Mouse (Mus musculus): Measurements from ENCODE around the gene Gm5767. TPM values are rescaled to one million over a fixed set of nuclear protein-coding genes. Genes with fewer than 3 reads are reported as not detected.

Gene Gm5767
- total RNA-seq, 2 experiments from 2014 or later = not detected

DNA sequence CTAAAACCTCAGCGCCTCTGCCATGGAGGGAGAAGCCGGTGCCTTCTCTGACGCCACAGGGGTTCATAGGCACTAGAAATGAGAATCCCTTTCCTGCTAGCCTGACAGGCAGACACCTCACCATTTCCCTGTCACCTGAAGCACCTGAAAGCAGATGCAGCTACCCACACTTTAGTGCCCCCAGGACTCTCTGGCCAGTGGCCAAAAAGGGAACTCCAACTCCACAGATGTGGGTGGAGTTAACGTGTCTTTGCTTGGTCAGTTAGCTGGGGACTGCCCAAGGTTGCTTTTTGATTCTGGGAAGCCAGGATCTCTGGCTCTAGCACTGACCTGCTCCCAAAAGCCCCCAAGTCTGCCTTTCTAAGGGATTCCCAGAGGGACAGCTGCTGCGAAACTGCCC is 11.1 kb upstream of the Gm5767 start:
- DNase-seq (ENCODE audit: low spot score in 2 of 2) = no peak

DNA sequence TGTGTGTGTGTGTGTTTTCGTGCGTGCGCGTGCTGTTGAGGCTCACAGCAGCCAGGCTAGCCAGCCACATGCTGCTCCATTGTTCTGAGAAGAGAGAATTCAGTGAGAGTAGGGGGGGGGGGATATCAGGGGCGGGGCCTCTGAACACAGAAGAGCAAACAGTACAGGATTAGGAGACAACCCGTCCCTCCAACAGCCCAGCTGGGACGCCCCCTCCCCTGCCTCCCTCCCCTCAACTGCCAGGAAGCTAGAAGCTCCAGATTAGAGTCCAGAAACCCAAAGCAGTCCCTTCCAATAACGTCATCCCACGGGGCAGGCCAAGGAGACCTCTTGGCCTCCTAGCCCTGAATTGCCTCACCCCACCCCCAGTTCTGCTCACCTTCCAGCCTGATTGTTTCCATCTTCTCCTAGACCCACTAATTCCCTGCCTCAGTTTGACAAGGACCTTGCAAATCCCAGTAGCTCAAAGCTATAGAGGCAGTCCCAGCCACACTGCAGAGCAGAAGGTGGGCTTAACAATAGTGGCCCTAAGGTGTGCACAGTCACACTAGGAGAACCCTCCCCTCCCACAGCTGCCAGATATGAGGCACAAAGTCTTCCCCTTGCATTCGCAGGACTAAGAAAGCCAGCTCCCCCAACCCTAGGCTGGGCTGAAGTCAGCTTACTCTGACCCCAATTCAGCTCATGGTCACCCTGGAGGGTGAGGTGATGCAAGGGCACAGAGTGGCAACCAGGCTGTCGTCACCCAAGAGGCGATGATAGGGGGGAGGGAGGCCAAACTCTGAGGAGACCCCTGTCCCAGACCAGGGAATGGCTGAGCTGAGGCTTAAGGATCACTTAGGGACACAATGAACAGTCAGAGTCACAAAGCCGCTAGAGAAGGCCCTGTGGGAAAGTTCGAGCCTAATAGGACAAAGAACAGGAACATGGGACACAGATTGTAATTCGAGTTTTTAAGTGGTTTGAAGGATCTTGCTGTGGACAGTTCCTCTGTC is 10.2 kb upstream of the Gm5767 start:
- no peak for DNase-seq (ENCODE audit: low spot score in 2 of 2)

GRCm38 (mm10) chr16:8671551-8672349 is 8.8 kb upstream of the Gm5767 start, which contains the start of gene Carhsp1:
Gene Carhsp1 (minus strand): TSS chr16:8672155.
- DNase-seq (ENCODE audit: low spot score in 2 of 2) = peak; percentile 93 to 94

- DNase-seq (ENCODE audit: low spot score in 2 of 2) = no peak
Measured at GRCm38 (mm10) chr16:8672350-8672687, 8.3 kb upstream of the Gm5767 start.

DNA sequence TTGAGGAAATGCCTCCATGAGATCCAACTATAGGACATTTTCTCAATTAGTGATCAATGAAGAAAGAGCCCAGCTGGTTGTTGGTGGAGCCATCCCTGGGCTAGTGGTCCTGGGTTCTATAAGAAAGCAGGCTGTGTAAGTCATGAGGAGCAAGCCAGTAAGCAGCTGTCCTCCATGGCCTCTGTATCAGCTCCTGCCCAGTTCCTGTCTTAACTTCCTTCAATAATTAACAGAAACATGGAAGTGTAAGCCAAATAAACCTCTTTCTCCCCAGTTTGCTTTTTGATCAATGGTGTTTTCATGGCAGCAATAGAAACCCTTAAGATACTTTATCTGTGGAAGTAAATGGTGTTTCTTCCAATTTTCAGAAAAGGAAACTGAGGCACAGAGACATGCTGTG is 7.8 kb upstream of the Gm5767 start:
- DNase-seq (ENCODE audit: low spot score in 2 of 2) = no peak

DNA sequence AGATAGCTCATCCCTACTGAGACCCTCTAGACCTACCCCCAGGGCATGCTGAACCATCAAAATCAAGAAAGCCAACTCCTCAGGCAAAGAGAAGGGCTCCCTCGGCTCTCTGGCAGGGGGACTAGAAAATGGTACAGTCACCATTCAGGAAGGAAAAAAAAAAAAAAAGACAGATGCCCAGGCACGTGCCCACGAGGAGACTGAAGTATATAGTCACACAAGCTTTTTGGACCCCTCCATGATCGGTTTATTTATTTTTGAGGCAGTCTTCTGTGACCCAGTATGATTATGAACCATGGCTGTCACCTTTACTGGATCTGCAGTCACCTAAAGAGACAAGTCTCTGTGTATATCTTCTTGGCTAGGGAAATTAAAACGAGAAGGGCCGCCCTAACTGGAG is 7.2 kb upstream of the Gm5767 start:
- DNase-seq (ENCODE audit: low spot score in 2 of 2) = no peak

DNA sequence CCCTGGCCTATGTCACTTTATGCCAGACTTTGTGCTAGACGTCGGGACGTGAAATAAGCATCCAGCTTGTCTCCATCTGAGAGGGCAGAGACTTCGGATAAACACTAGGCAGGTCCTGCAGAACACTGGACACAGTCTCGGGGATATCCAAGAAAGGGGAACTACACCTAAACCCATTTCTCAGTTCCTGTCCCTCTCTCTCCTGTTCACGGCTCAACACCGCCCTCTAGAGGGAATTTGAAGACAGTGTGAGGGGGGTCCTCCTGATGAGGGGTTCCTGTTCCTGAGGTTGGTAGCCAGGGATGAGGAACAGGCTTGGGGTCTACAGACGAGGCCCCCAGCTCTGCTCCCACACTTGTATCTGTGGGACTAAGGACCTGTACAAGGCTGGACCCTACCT is 6.4 kb upstream of the Gm5767 start:
- DNase-seq (ENCODE audit: low spot score in 2 of 2) = peak; percentile 42 to 56

DNA sequence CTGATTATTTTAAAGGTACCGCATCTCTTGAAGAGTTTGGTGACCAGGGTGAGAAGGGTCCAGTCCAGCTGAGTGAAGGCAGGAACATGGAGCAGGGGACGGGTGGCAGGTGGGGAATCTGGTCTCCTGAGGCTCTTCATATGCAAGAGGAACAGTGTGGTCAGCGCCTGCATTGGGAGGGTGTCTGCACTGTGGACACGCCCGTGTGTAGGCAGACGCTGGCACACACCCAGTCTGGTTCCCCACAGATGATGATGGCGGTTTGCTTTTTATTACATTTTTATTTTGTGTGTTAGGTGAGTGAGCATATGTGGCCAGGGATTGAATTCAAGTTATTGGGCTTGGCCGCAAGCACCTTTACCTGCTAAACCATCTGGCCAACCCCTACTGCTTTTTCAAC is 5.0 kb upstream of the Gm5767 start:
- no peak for DNase-seq (ENCODE audit: low spot score in 2 of 2)

DNA sequence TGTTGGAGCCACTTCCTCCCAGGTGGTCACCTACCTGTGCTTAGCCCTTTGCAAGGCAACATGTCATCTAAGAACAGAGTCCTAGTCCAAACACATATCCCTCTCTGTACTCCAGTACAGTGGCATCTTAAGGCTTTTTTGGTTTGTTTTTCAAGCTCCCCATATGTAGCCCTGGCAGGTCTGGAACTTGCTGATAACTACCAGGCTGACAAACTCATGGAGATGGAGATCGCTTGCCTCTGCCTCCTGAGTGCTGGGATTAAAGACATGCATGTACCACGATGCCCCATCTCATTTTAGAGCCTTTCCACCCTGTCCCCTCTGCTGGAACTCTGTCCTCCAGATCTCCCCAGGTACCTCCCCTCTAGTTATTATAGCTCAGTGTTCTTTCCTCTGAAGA is 4.3 kb upstream of the Gm5767 start:
- no peak for DNase-seq (ENCODE audit: low spot score in 2 of 2)

GRCm38 (mm10) chr16:8676800-8677199 is 3.8 kb upstream of the Gm5767 start:
- DNase-seq (ENCODE audit: low spot score in 2 of 2) = peak; percentile 45 to 58

- no peak for DNase-seq (ENCODE audit: low spot score in 2 of 2)
Measured at GRCm38 (mm10) chr16:8678035-8678434, 2.5 kb upstream of the Gm5767 start.

DNA sequence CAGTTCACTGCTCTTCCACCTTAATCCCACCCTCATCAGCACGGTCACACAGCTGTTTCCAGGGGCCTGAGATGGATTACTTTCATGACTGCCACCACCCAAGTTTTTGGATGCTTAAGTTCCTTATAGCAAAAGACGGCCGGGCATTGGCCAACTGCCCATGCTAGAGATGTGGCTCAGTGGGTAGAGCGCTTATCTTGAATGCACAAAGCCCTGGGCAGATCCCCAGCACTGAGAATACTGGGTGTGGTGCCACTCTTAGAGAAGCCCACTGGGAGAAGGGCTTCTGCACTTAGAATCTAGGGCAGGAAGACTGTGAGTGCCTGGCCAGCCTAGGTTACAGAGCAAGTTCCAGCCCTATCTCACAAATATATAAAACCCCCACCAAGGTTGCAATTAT is 1.9 kb upstream of the Gm5767 start:
- DNase-seq (ENCODE audit: low spot score in 2 of 2) = no peak

GRCm38 (mm10) chr16:8679780-8680179 is 790 bp upstream of the Gm5767 start:
- DNase-seq (ENCODE audit: low spot score in 2 of 2) = no peak

GRCm38 (mm10) chr16:8685087-8685486 is 4.5 kb downstream of the Gm5767 start:
- DNase-seq (ENCODE audit: low spot score in 2 of 2) = no peak

DNA sequence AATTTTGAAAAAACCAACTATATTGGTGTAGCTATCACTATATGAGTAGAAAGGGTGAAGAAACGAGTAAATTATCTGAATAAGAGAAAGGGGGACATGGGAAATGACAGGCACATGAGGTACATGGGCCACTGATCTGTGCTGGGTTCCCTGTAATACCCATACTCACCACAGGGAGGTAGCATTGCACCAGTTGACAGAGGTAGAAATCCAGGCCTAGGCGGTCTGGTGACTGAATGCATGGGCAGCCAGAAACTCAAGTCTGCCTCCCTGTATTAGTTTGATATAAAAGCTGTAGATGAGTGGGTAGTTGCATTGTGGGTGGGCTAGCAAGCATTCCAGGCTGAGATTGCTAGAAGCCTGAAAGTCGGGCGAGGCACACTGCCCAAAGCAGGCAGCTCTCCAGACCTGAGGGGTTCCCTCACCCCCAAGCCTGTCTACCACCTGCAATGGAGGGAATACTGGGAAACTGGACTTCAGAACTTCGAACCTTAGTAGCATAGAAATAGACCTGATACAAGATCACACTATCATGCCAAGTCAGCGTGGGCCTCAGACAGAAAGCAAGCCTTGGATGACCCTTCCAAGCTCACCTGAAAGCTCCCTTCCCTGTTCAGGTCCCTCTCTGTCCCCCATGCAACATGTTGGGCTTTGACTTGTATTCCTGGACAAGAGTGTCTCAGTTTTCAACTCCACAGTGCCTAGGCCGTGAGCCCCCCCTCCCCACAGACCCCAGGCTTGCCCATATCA is 5.7 kb downstream of the Gm5767 start:
- DNase-seq (ENCODE audit: low spot score in 2 of 2) = peak; percentile 72 to 73

GRCm38 (mm10) chr16:8686871-8687535 is 6.4 kb downstream of the Gm5767 start:
- no peak for DNase-seq (ENCODE audit: low spot score in 2 of 2)

- no peak for DNase-seq (ENCODE audit: low spot score in 2 of 2)
Measured at GRCm38 (mm10) chr16:8687559-8688112, 7.1 kb downstream of the Gm5767 start.

GRCm38 (mm10) chr16:8689979-8690656 is 9.5 kb downstream of the Gm5767 start:
- DNase-seq (ENCODE audit: low spot score in 2 of 2) = no peak

GRCm38 (mm10) chr16:8691206-8691605 is 10.6 kb downstream of the Gm5767 start:
- no peak for DNase-seq (ENCODE audit: low spot score in 2 of 2)

DNA sequence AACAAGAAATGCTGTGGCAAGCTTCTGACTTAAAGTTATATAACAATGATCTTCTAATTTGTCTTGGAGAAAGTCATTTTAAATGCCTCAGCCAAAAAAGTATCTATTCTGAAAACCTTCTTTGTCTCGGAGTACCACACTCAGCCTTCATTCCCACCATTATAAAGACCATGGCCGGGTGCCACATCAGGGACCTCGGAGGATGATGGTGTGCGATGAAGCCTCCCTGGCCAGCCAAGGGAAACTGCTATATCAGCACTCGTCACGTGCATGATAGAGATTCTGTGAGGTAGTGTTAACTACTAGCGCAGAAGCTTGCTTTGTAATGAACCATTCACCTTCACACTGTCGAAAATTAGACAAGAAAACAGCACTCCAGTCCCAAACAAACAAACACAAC is 19.0 kb downstream of the Gm5767 start:
- DNase-seq (ENCODE audit: low spot score in 2 of 2) = no peak
